Mouse (Mus musculus) MEL (cell line): ENCODE data around the gene Casc3. TPM values are rescaled to one million over a fixed set of nuclear protein-coding genes. Genes with fewer than 3 reads are reported as not detected.
A peak's percentile ranks its signal among the peaks of the same experiment; 100 is the strongest.

Source experiments
- DNase-seq: peaks from one replicate; pipeline ENCODE4 v3.0.0; 2011; ENCODE audit warnings: low read depth, low spot score
- H3K27ac ChIP-seq: 2 replicates; pipeline ENCODE4 v1.5.1; 2012; ENCODE audit warnings: low read depth, mild to moderate bottlenecking, control low read depth, low read length, moderate library complexity; ENCODE audit not compliant: control insufficient read depth
- H3K27me3 ChIP-seq, 2 experiments: fragments of 150-350 bp in 1 of 2; sonication (generic) in 1 of 2; 2 replicates each; pipeline ENCODE4 v1.6.1; 2012; ENCODE audit warnings: low read length in 2 of 2, mild to moderate bottlenecking in 2 of 2, improper control_type of control experiment in 1 of 2, moderate library complexity in 1 of 2; ENCODE audit not compliant: insufficient read depth in 2 of 2, control insufficient read depth in 1 of 2
- H3K36me3 ChIP-seq, 2 experiments: 2 replicates each; pipeline ENCODE4 v1.6.1; 2012 to 2014; ENCODE audit warnings: low read length in 2 of 2, improper control_type of control experiment in 1 of 2, inconsistent platforms in 1 of 2, mild to moderate bottlenecking in 1 of 2; ENCODE audit not compliant: insufficient read depth in 2 of 2, control insufficient read depth in 1 of 2
- H3K4me1 ChIP-seq, 2 experiments: fragments of 150-350 bp in 1 of 2; sonication (generic) in 1 of 2; 2 replicates each; pipeline ENCODE4 v1.6.1; 2012; ENCODE audit warnings: low read length in 2 of 2, improper control_type of control experiment in 1 of 2, mild to moderate bottlenecking in 1 of 2; ENCODE audit not compliant: insufficient read depth in 2 of 2, control insufficient read depth in 1 of 2
- H3K4me3 ChIP-seq, 2 experiments: fragments of 150-350 bp in 1 of 2; sonication (generic) in 1 of 2; 2 replicates each; pipeline ENCODE4 v1.5.1; 2012; ENCODE audit warnings: low read depth in 2 of 2, low read length in 2 of 2, mild to moderate bottlenecking in 2 of 2, moderate library complexity in 2 of 2, control low read depth in 1 of 2, improper control_type of control experiment in 1 of 2; ENCODE audit not compliant: control insufficient read depth in 1 of 2, insufficient read depth in 1 of 2
- H3K79me2 ChIP-seq: 2 replicates; pipeline ENCODE4 v1.6.1; 2012; ENCODE audit warnings: mild to moderate bottlenecking, low read length, moderate library complexity; ENCODE audit not compliant: control insufficient read depth, poor library complexity, insufficient read depth
- H3K9ac ChIP-seq: 2 replicates; pipeline ENCODE4 v1.6.1; 2012; ENCODE audit warnings: low read depth, mild to moderate bottlenecking, control low read depth, low read length, moderate library complexity; ENCODE audit not compliant: control insufficient read depth, poor library complexity, severe bottlenecking
- H3K9me3 ChIP-seq: fragments of 150-350 bp; sonication (generic); replicated peaks from 2 replicates; pipeline ENCODE4 v1.6.1; 2012; ENCODE audit warnings: mild to moderate bottlenecking, low read length, improper control_type of control experiment, moderate library complexity; ENCODE audit not compliant: insufficient read depth
- BHLHE40 ChIP-seq: IDR thresholded peaks from 2 replicates; pipeline ENCODE4 v1.6.1; 2012; ENCODE audit warnings: low read depth, mild to moderate bottlenecking, inconsistent platforms, low read length, improper control_type of control experiment, borderline replicate concordance
- CHD1 ChIP-seq: IDR thresholded peaks from 2 replicates; pipeline ENCODE4 v1.6.1; 2012; ENCODE audit warnings: low read depth, mild to moderate bottlenecking, inconsistent platforms, low read length, improper control_type of control experiment
- EP300 ChIP-seq, 2 experiments: IDR thresholded peaks; 2 replicates each; pipeline ENCODE4 v1.6.1; 2011; ENCODE audit warnings: improper control_type of control experiment in 2 of 2, low read length in 2 of 2, low read depth in 1 of 2, mild to moderate bottlenecking in 1 of 2
- ETS1 ChIP-seq: IDR thresholded peaks from 2 replicates; pipeline ENCODE4 v1.6.1; 2012; ENCODE audit warnings: low read depth, mild to moderate bottlenecking, inconsistent platforms, low read length, improper control_type of control experiment, moderate library complexity
- GABPA ChIP-seq: IDR thresholded peaks from 2 replicates; pipeline ENCODE4 v1.6.1; 2012; ENCODE audit warnings: low read depth, mild to moderate bottlenecking, inconsistent platforms, low read length, improper control_type of control experiment, moderate library complexity
- GATA1 ChIP-seq: IDR thresholded peaks from 2 replicates; pipeline ENCODE4 v1.6.1; 2011; ENCODE audit warnings: low read depth, low read length, improper control_type of control experiment
- JUND ChIP-seq: IDR thresholded peaks from 2 replicates; pipeline ENCODE4 v1.6.1; 2011; ENCODE audit warnings: low read depth, mild to moderate bottlenecking, improper control_type of control experiment, low read length
- MAFK ChIP-seq: IDR thresholded peaks from 2 replicates; pipeline ENCODE4 v1.6.1; 2011; ENCODE audit warnings: low read depth, mild to moderate bottlenecking, low read length, improper control_type of control experiment, borderline replicate concordance
- MAZ ChIP-seq: IDR thresholded peaks from 2 replicates; pipeline ENCODE4 v1.6.1; 2012; ENCODE audit warnings: low read depth, mild to moderate bottlenecking, inconsistent platforms, low read length, improper control_type of control experiment
- MYC ChIP-seq: IDR thresholded peaks from 2 replicates; pipeline ENCODE4 v1.6.1; 2011; ENCODE audit warnings: low read depth, mild to moderate bottlenecking, low read length, improper control_type of control experiment, moderate library complexity
- NRF1 ChIP-seq: IDR thresholded peaks from 2 replicates; pipeline ENCODE4 v1.6.1; 2014; ENCODE audit warnings: low read depth, mild to moderate bottlenecking, inconsistent platforms, low read length, improper control_type of control experiment, moderate library complexity; ENCODE audit not compliant: poor library complexity, insufficient read depth, severe bottlenecking
- POLR2AphosphoS2 ChIP-seq: IDR thresholded peaks from 2 replicates; pipeline ENCODE4 v1.6.1; 2011; ENCODE audit warnings: low read length, improper control_type of control experiment
- POLR2AphosphoS5 ChIP-seq: IDR thresholded peaks from 2 replicates; pipeline ENCODE4 v1.6.1; 2012; ENCODE audit warnings: low read depth, borderline replicate concordance, mild to moderate bottlenecking, inconsistent platforms, low read length, moderate library complexity, mixed read lengths
- RAD21 ChIP-seq: IDR thresholded peaks from 2 replicates; pipeline ENCODE4 v1.6.1; 2011; ENCODE audit warnings: mild to moderate bottlenecking, low read depth, low read length, improper control_type of control experiment
- TCF12 ChIP-seq: IDR thresholded peaks from 2 replicates; pipeline ENCODE4 v1.6.1; 2014; ENCODE audit warnings: low read depth, mild to moderate bottlenecking, inconsistent platforms, low read length, improper control_type of control experiment, moderate library complexity
- USF1 ChIP-seq: IDR thresholded peaks from 2 replicates; pipeline ENCODE4 v1.6.1; 2014; ENCODE audit warnings: low read depth, mild to moderate bottlenecking, inconsistent platforms, low read length, improper control_type of control experiment, moderate library complexity
- ZNF384 ChIP-seq: IDR thresholded peaks from 2 replicates; pipeline ENCODE4 v1.6.1; 2012; ENCODE audit warnings: low read depth, mild to moderate bottlenecking, inconsistent platforms, low read length, improper control_type of control experiment
- polyA plus RNA-seq, 2 experiments: library from polyadenylated mRNA; stranded (reverse) in 1 of 2; unstranded in 1 of 2; fragments of >175 nt in 1 of 2; fragments of >200 nt in 1 of 2; gene quantifications; 2 replicates each; pipeline versions ENCODE4 v1.2.1 to v1.2.4; 2012; ENCODE audit warnings: low replicate concordance in 2 of 2, low read depth in 1 of 2; ENCODE audit not compliant: insufficient read length in 2 of 2, insufficient read depth in 1 of 2, missing spikeins in 1 of 2
- total RNA-seq: library from RNA; depleted of rRNA; stranded (reverse); fragments of 300-350 nt; gene quantifications from 2 replicates; pipeline ENCODE4 v1.2.3, GENCODE M21; 2012

The Casc3 gene
- total and polyA plus RNA-seq, 3 experiments = 18.2 to 61.0 (median 58.6) TPM

GRCm38 (mm10) chr11:98797909-98798308, 6.8 kb upstream of the Casc3 start:
- TF ChIP-seq MAFK (no peak), MYC (no peak), USF1 (no peak), GATA1 (no peak), MAZ (no peak), CHD1 (no peak), JUND (no peak), GABPA (no peak), RAD21 (no peak), TCF12 (no peak), NRF1 (no peak), POLR2AphosphoS5 (no peak), BHLHE40 (no peak), ETS1 (no peak), POLR2AphosphoS2 (no peak), EP300 (IDR thresholded peaks at IDR 0.05; ENCODE audit: low read depth in 1 of 2, low read length in 2 of 2) (no peak)
- H3K27ac ChIP-seq = no peak overlapping the region
- peaks cover 45% of the 10 kb centered on the region for H3K79me2 ChIP-seq
- H3K4me3 ChIP-seq = no peak overlapping the region
- no peak overlapping the region for H3K9ac ChIP-seq
- no peaks in the 10 kb centered on the region for H3K9me3 ChIP-seq
- peaks cover 16 to 27% of the 10 kb centered on the region in 2 experiments for H3K36me3 ChIP-seq
- peaks cover 2 to 15% of the 10 kb centered on the region in 2 experiments; a peak in 1 of 4 replicates for H3K4me1 ChIP-seq
- no peaks in the 10 kb centered on the region for H3K27me3 ChIP-seq
- DNase-seq = no peak

GRCm38 (mm10) chr11:98808417-98808816, 3.7 kb downstream of the Casc3 start:
- Histone ChIP-seq H3K27me3 (no peaks in the 10 kb centered on the region), H3K4me3 (peak overlapping the region in 1 of 2 experiments; percentile 93; a peak in 2 of 4 replicates), H3K9me3 (no peaks in the 10 kb centered on the region), H3K9ac (peak overlapping the region; percentile 77), H3K36me3 (peaks cover 29 to 32% of the 10 kb centered on the region in 2 experiments), H3K4me1 (peaks cover 3 to 11% of the 10 kb centered on the region in 2 experiments; a peak in 3 of 4 replicates), H3K79me2 (peaks cover 29% of the 10 kb centered on the region), H3K27ac (peak overlapping the region; percentile 76)
- no peak for DNase-seq
- TF ChIP-seq POLR2AphosphoS2 (no peak), ZNF384 (peak; percentile 68), GATA1 (0 out of 2 replicates have a peak, but pooled peaks have one; percentile 23)
